Mouse (Mus musculus) midbrain, embryonic 15.5 days (tissue): ENCODE measurements at regions not wholly inside any gene's neighbourhood (a gene's known extent, or its start where the extent isn't known, plus 50 kb on each side); places are given as distances from the start of the nearest gene placed in this dataset.

ENCODE experiments used
- ATAC-seq: fragments of 200-750 bp; cut with Nextera tagmentation; replicated peaks from 2 replicates; pipeline ENCODE4 v1.8.0; 2017; ENCODE audit warnings: moderate TSS enrichment
- H3K27ac ChIP-seq: fragments of 300-500 bp; sonication (generic); 2 replicates; pipeline ENCODE4 v1.5.1; 2015; ENCODE audit warnings: mild to moderate bottlenecking, inconsistent platforms
- H3K27me3 ChIP-seq: fragments of 300-500 bp; sonication (generic); replicated peaks from 2 replicates; pipeline ENCODE4 v1.6.1; 2015; ENCODE audit warnings: inconsistent platforms
- H3K36me3 ChIP-seq: fragments of 300-500 bp; sonication (generic); replicated peaks from 2 replicates; pipeline ENCODE4 v1.6.1; 2015; ENCODE audit warnings: inconsistent platforms
- H3K4me1 ChIP-seq: fragments of 300-500 bp; sonication (generic); 2 replicates; pipeline ENCODE4 v1.6.1; 2015; ENCODE audit warnings: inconsistent platforms
- H3K4me2 ChIP-seq: fragments of 300-500 bp; sonication (generic); 2 replicates; pipeline ENCODE4 v1.6.1; 2015; ENCODE audit warnings: inconsistent platforms, mild to moderate bottlenecking, moderate library complexity
- H3K4me3 ChIP-seq: fragments of 300-500 bp; sonication (generic); 2 replicates; pipeline ENCODE4 v1.5.1; 2015; ENCODE audit warnings: mild to moderate bottlenecking, inconsistent platforms
- H3K9ac ChIP-seq: fragments of 300-500 bp; sonication (generic); 2 replicates; pipeline ENCODE4 v1.6.1; 2015; ENCODE audit warnings: mild to moderate bottlenecking, inconsistent platforms
- H3K9me3 ChIP-seq: fragments of 300-500 bp; sonication (generic); 2 replicates; pipeline ENCODE4 v1.6.1; 2016; ENCODE audit warnings: inconsistent platforms
- WGBS: fragments of 180-500 bp; shearing (Covaris S2); methylation state at CpG from one replicate; pipeline ENCODE4 v1.1.7; 2015; ENCODE audit warnings: mixed read lengths; 5-methylcytosine and 5-hydroxymethylcytosine counted together

DNA sequence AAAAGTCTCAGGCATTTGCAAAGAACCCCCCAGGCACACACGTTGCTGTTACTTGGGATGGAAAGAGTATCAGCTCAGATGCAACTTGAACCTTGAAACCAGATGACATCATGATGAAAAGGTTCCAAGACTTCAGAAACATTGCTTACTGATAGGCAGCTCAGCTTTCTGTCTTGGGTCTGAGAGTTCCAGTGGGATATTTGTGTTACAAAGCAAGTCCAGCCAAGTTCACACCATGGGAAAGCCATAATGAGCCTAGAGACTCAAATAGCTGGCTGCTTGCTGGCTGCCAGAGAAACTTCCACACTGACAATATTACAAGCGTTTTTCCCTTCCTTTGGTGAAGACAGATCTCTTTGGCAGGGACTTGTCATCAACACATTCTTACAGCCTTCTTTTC lies 92.0 kb upstream of the Vgll2 start:
- no peak for ATAC-seq
- H3K36me3 ChIP-seq, result no peaks in the 10 kb centered on the region

DNA sequence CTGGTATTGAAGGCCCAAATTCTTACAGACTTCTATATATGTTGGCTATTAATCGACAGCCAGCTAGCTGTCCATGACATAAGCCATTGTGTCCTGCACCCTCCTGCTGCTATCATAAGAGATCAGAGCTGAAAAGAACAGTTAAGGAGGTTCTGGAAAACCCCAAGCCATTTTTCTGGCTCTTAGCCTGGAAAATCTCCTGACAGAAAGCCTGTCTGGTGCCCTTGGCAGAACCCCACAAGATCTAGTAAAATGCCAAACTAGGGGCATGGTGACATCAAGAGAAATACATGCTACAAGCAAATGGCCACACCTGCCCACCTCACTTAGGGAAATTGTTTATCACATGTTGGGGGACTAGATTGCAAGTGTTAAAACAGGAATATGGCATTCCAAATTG lies 91.6 kb upstream of the Vgll2 start:
- no peak overlapping the region for H3K27ac ChIP-seq
- WGBS, result 59% methylated on average over 1 of the region's 1 CpGs

More for the DNA sequence above, 92.0 kb upstream of the Vgll2 start:
- Histone ChIP-seq H3K4me2 (no peak overlapping the region), H3K27me3 (no peaks in the 10 kb centered on the region), H3K9ac (no peak overlapping the region), H3K4me3 (no peak overlapping the region), H3K27ac (no peak overlapping the region), H3K4me1 (no peaks in the 10 kb centered on the region), H3K9me3 (no peaks in the 10 kb centered on the region)
- WGBS, result 72% methylated on average over 2 of the region's 2 CpGs

DNA sequence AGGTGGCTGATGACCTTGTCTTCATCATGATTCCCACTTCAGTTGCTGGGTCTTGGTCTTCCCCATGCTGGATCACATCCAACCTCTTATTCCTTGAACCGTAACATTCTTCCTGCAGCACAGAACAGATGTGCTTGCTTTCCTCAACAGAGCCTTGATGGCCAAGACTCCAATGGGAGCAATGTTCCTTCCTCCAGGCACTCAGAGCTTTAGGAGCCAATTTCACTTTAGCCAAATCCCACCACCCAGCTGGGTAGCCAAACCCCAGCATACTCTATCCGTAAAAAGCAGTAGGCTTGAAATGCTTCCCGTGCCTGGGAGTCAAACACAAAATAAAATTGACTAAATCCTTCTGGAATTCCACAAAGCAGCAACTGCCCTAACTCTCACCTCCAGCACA lies 86.8 kb upstream of the Vgll2 start:
- no peak overlapping the region for H3K9ac ChIP-seq
- no peaks in the 10 kb centered on the region for H3K9me3 ChIP-seq
- H3K27ac ChIP-seq, result no peak overlapping the region
- no peaks in the 10 kb centered on the region for H3K36me3 ChIP-seq
- no peaks in the 10 kb centered on the region for H3K4me1 ChIP-seq
- ATAC-seq, result no peak
- 87% methylated on average over 3 of the region's 3 CpGs for whole genome bisulfite sequencing
- no peak overlapping the region for H3K4me3 ChIP-seq
- H3K27me3 ChIP-seq, result no peaks in the 10 kb centered on the region
- H3K4me2 ChIP-seq, result no peak overlapping the region

More for the DNA sequence above, 91.6 kb upstream of the Vgll2 start:
- Histone ChIP-seq H3K27me3 (no peaks in the 10 kb centered on the region), H3K9me3 (no peaks in the 10 kb centered on the region), H3K4me2 (no peak overlapping the region), H3K4me1 (no peaks in the 10 kb centered on the region), H3K9ac (no peak overlapping the region), H3K4me3 (no peak overlapping the region), H3K36me3 (no peaks in the 10 kb centered on the region)
- ATAC-seq, result no peak

DNA sequence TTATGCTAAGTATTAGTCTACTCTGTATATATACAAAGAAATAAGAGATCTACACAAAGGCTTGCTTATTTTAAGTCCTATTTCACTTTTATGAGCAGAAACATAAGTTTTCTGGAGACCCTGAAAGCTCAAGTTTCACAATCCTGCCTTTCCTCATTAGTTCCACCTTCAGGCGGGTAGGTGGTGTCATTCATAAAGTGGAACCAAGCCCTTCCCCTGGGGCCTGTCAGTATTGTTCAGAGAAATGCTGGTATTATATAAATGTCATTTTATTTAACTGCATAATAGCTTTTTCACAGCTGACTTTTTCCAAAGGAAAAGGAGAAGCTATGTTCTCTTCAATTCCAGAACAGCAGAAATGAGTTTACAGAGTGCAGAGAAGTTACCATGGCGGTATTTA lies 81.1 kb upstream of the Vgll2 start:
- no peak for ATAC-seq
- WGBS, result 81% methylated on average over 2 of the region's 2 CpGs

DNA sequence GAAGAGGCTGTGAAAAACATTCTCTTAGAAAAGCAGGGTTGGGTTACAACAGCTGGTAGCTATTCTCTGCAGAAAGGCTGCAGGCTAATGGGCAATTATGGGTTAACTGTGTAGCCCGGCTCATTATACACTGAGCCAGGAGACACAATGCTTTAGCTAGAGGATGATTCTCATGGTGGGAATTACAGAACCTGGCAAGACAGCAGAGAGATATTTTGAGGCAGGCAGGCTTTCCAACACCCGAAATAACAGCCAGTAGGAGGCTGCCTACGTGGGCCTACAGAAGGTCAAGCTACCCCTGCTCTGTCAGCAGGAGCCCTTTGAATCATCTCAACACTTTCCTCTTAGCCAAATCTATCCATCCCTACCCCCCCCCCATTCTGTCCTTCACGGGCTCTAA lies 76.6 kb upstream of the Vgll2 start:
- no peaks in the 10 kb centered on the region for H3K27me3 ChIP-seq
- no peaks in the 10 kb centered on the region for H3K4me1 ChIP-seq
- no peaks in the 10 kb centered on the region for H3K36me3 ChIP-seq
- 45% methylated on average over 4 of the region's 4 CpGs for WGBS
- no peak overlapping the region for H3K4me2 ChIP-seq
- H3K4me3 ChIP-seq, result no peak overlapping the region
- H3K27ac ChIP-seq, result no peak overlapping the region
- no peak overlapping the region for H3K9ac ChIP-seq
- no peak; the same call in 1 of the 2 replicates for ATAC-seq
- no peaks in the 10 kb centered on the region for H3K9me3 ChIP-seq

More for the DNA sequence above, 81.1 kb upstream of the Vgll2 start:
- no peak overlapping the region for H3K27ac ChIP-seq
- H3K4me3 ChIP-seq, result no peak overlapping the region
- no peaks in the 10 kb centered on the region for H3K36me3 ChIP-seq
- H3K9ac ChIP-seq, result no peak overlapping the region
- H3K4me2 ChIP-seq, result no peak overlapping the region
- no peaks in the 10 kb centered on the region for H3K9me3 ChIP-seq
- no peaks in the 10 kb centered on the region for H3K4me1 ChIP-seq
- H3K27me3 ChIP-seq, result no peaks in the 10 kb centered on the region

DNA sequence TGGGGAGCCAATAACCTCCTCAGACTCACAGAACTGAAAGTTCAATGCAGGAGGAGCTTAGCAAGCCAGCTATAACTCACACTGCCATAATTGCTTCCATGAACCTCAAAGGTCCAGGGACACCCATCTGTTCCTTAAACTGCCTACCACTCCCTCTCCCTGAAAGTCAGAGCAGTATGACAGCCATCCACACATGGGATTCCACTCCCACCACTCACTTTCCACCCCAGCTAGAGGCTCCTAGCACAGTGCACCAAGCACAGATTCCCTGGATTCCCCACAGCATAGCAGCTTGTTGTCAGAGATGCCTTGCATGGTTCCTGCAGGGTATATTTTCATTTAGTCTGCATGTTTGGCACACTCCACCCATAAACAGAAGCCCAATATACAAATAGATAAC lies 76.1 kb upstream of the Vgll2 start:
- no peak overlapping the region for H3K4me2 ChIP-seq
- H3K9ac ChIP-seq, result no peak overlapping the region
- ATAC-seq, result no peak
- no peak overlapping the region for H3K27ac ChIP-seq
- H3K4me1 ChIP-seq, result no peaks in the 10 kb centered on the region
- H3K4me3 ChIP-seq, result no peak overlapping the region
- H3K9me3 ChIP-seq, result no peaks in the 10 kb centered on the region
- no peaks in the 10 kb centered on the region for H3K36me3 ChIP-seq
- H3K27me3 ChIP-seq, result no peaks in the 10 kb centered on the region

DNA sequence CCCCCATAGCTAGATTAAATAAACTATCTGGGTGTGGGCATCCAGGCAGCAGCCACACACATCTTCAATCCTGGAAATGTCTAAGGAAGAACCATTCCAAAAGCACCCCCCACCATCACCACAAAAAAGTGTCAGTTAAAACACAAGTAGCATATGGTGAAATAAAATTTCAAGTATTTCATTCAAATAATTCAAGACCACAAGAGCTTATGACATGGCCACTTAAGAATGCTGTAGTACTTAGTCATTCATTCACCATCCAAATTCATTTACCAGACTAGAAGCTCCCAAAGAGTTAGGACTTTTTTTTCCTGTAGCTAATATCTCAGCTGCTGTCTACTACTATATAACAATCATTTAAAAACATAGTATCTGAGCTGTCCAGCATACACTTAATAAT lies 75.4 kb upstream of the Vgll2 start:
- no peaks in the 10 kb centered on the region for H3K9me3 ChIP-seq
- H3K4me2 ChIP-seq, result no peak overlapping the region
- no peak overlapping the region for H3K4me3 ChIP-seq
- no peak for ATAC-seq
- H3K4me1 ChIP-seq, result no peaks in the 10 kb centered on the region
- H3K27ac ChIP-seq, result no peak overlapping the region
- H3K36me3 ChIP-seq, result no peaks in the 10 kb centered on the region
- H3K27me3 ChIP-seq, result no peaks in the 10 kb centered on the region
- H3K9ac ChIP-seq, result no peak overlapping the region

DNA sequence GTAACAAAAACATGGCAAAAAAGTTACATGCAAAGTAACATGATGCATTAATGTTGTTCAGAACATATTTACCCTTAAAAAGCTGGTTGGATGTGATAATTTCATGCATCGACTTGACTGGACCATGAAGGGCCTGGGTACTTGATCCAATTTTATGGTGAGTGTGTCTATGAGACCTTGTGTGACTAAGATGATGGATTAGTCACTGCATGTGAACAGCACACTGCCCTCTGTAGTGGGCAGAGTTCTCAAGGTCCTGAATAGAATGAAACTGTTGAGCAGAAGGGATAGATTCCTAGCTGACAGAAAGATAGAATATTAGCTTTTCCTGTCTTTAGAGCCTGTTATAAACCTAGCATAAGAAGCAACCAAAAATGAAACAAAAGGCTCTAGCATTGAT lies 72.3 kb upstream of the Vgll2 start:
- H3K27ac ChIP-seq, result no peak overlapping the region
- no peak for ATAC-seq
- 53% methylated on average over 1 of the region's 1 CpGs for WGBS
- H3K4me1 ChIP-seq, result no peaks in the 10 kb centered on the region
- no peaks in the 10 kb centered on the region for H3K27me3 ChIP-seq
- H3K4me3 ChIP-seq, result no peak overlapping the region
- H3K4me2 ChIP-seq, result no peak overlapping the region
- no peaks in the 10 kb centered on the region for H3K36me3 ChIP-seq
- no peaks in the 10 kb centered on the region for H3K9me3 ChIP-seq
- H3K9ac ChIP-seq, result no peak overlapping the region

DNA sequence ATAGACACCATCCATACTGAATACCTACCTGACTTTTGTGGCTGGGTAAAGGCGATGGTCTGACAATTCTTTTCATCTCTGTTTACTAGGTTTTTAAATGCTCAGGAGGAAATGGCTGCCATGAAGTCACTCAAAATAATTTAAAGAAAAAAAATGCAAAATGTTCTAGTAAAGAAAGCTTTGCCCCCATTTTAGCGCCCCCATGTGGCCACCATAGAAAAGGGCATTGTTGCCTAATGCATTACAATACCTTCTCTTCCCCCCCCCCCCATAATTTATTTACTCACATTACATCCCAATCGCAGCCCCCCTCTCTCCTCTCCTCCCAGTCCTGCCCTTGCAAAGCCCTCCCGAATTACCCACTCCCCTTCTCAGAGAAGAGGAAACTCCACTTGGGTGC lies 70.3 kb upstream of the Vgll2 start:
- Histone ChIP-seq H3K36me3 (no peaks in the 10 kb centered on the region), H3K9ac (no peak overlapping the region), H3K27ac (no peak overlapping the region), H3K9me3 (no peaks in the 10 kb centered on the region), H3K27me3 (no peaks in the 10 kb centered on the region), H3K4me2 (no peak overlapping the region), H3K4me1 (no peaks in the 10 kb centered on the region), H3K4me3 (no peak overlapping the region)
- ATAC-seq, result no peak
- WGBS, result 78% methylated on average over 4 of the region's 4 CpGs

DNA sequence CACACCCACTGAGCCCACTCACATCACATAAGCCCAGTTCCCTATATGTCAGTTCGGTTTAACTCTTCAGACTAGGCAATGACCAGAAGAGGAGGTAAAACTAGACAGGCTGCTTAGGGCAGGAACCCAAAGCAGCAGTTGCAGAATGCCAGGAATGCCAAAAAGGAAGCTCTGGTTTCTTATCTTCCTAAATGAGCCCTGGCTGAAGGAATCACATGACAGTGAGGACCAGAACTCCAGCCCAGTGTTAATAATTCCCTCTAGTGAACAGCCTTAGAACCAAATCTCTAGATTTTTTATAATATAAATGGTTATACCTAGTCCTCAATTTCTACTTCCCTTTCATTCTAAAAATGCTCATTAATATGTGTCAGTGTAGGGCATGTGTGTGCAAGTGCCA lies 65.8 kb upstream of the Vgll2 start:
- Histone ChIP-seq H3K27me3 (no peaks in the 10 kb centered on the region), H3K4me1 (no peaks in the 10 kb centered on the region), H3K36me3 (no peaks in the 10 kb centered on the region), H3K9me3 (no peaks in the 10 kb centered on the region), H3K9ac (no peak overlapping the region), H3K4me2 (no peak overlapping the region), H3K4me3 (no peak overlapping the region), H3K27ac (no peak overlapping the region)
- no peak for ATAC-seq
- WGBS, result 72% methylated on average over 1 of the region's 1 CpGs

DNA sequence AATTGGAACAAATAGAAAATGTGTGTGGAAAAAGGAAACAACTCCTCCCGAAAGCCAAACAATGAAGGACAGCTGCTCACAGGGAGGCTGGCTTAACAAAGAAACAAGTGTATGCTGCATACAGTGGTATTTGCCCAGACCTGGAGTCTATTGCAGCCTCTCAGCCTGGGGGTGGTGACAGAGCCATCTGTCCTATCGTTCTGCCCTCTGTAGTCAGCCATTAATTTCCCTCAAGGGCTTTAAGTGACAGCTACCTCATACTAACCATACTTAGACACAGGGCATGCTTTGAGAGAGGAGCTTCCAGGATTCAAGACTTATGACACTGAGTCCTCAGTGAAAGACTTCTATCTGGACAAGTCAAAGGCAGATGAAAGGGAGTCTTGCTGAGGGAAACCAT lies 60.8 kb upstream of the Vgll2 start:
- ATAC-seq, result peak; percentile 77
- no peak overlapping the region for H3K27ac ChIP-seq
- no peaks in the 10 kb centered on the region for H3K27me3 ChIP-seq
- H3K9me3 ChIP-seq, result no peaks in the 10 kb centered on the region
- WGBS, result 7% methylated on average over 2 of the region's 2 CpGs
- H3K36me3 ChIP-seq, result no peaks in the 10 kb centered on the region
- no peaks in the 10 kb centered on the region for H3K4me1 ChIP-seq
- no peak overlapping the region for H3K9ac ChIP-seq
- H3K4me3 ChIP-seq, result no peak overlapping the region
- H3K4me2 ChIP-seq, result no peak overlapping the region

DNA sequence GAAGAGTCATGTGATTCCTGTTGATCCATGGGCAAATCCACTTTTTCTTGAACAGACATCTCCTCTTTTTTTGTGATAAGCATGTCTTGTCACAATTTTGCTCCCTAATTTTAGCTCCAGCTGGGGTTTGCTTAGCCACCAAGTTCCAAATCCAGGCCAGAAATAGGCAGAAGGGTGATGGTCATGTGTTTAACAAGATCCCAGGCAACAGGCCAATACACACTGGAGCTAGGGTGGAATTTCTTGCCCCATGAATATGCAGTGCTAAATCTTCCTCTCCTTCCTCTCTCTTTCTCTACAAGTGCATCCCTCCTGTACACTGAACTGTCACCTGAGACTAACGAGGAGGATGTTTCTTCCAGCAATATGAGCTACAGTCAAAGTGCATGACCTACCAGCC lies 58.6 kb upstream of the Vgll2 start:
- H3K4me3 ChIP-seq, result no peak overlapping the region
- WGBS, result 87% methylated on average over 1 of the region's 1 CpGs
- H3K9me3 ChIP-seq, result no peaks in the 10 kb centered on the region
- ATAC-seq, result no peak
- no peaks in the 10 kb centered on the region for H3K27me3 ChIP-seq
- H3K4me1 ChIP-seq, result no peaks in the 10 kb centered on the region
- no peak overlapping the region for H3K9ac ChIP-seq
- H3K27ac ChIP-seq, result no peak overlapping the region
- no peak overlapping the region for H3K4me2 ChIP-seq
- no peaks in the 10 kb centered on the region for H3K36me3 ChIP-seq

DNA sequence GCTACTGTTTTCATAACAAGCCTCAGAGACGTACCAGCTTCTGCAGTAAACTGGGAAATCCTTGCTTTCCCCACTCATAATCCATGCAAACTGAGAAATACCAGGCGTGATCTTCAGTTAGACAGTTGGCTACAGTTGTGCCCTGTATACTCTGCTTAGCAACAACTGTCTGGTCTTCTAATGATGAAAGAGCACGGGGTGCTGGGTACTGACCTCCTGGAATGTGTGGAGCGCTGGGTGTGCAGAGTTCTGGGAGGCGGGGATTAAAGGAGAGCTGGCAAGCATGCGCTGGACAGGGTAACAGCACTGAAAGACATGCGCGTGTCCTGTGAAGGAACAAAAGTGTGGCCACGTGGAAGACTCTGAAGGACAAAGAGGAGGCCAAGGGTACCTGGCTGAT lies 52.2 kb upstream of the Vgll2 start:
- no peak overlapping the region for H3K4me3 ChIP-seq
- no peak overlapping the region for H3K27ac ChIP-seq
- H3K27me3 ChIP-seq, result no peaks in the 10 kb centered on the region
- no peaks in the 10 kb centered on the region for H3K9me3 ChIP-seq
- no peak for ATAC-seq
- 71% methylated on average over 9 of the region's 9 CpGs for WGBS
- no peak overlapping the region for H3K9ac ChIP-seq
- H3K36me3 ChIP-seq, result no peaks in the 10 kb centered on the region
- no peaks in the 10 kb centered on the region for H3K4me1 ChIP-seq
- H3K4me2 ChIP-seq, result no peak overlapping the region
